ENCODE assay signal across 10 mouse cellular contexts in genomic region chr2:14200879-14201445, GRCm38 (mm10). TPM values are rescaled to one million over a fixed set of nuclear protein-coding genes. Genes with fewer than 3 reads are reported as not detected.
ATAC-seq and TF ChIP-seq lines count a peak whose summit lies in the region.
"Not testable (repeated sequence)": the region's sequence is repeated elsewhere in the genome, so short reads cannot be mapped to it uniquely, and the experiment has no call there.
"Had no signal": no experiment of that assay in that cellular context is flagged by ENCODE, and none has a peak within 500 bp of the region (broad histone marks: within the 10 kb centered on the region; RNA-seq: fewer than 3 reads in every experiment).

No protein-coding gene starts in this region.

- not testable (repeated sequence) for H3K9me3 ChIP-seq in intestine, embryonic 15.5 days; intestine, postnatal 0 days (ENCODE audit: control insufficient read depth)

- H3K36me3 ChIP-seq in intestine, embryonic 15.5 days; intestine, postnatal 0 days (ENCODE audit: control insufficient read depth, insufficient read depth): not testable (repeated sequence)

- not testable (repeated sequence) for H3K4me3 ChIP-seq in intestine, embryonic 15.5 days (replicated peaks); intestine, postnatal 0 days (ENCODE audit: low read depth, low read length)

- not testable (repeated sequence) for H3K27me3 ChIP-seq in intestine, embryonic 15.5 days (replicated peaks); intestine, postnatal 0 days (replicated peaks; ENCODE audit: control insufficient read depth, insufficient read depth, low read length)

- TF ChIP-seq CTCF in intestine, postnatal 0 days (IDR thresholded peaks at IDR 0.05; ENCODE audit: low read depth): not testable (repeated sequence)

- H3K4me2 ChIP-seq in intestine, embryonic 15.5 days (replicated peaks); intestine, postnatal 0 days (replicated peaks; ENCODE audit: low read depth): not testable (repeated sequence)

- not testable (repeated sequence) for H3K9ac ChIP-seq in intestine, embryonic 15.5 days; intestine, postnatal 0 days (ENCODE audit: low read depth, low read length)

- not testable (repeated sequence) for H3K4me1 ChIP-seq in intestine, embryonic 15.5 days (replicated peaks); intestine, postnatal 0 days (replicated peaks; ENCODE audit: control insufficient read depth, insufficient read depth, low read length)

- H3K27ac ChIP-seq in intestine, embryonic 15.5 days; intestine, postnatal 0 days (ENCODE audit: low read depth, low read length): not testable (repeated sequence)

- WGBS in intestine, embryonic 15.5 days: 57% methylated on average over 1 of the region's 2 CpGs
- WGBS in intestine, postnatal 0 days: no CpG with 5 or more reads among the region's 2 CpGs

- 0 out of 2 replicates have a peak, but pooled peaks have one; percentile 42 for ATAC-seq in cerebellum, adult (ENCODE audit: insufficient number of reproducible peaks, low FRiP score, low TSS enrichment)
- ATAC-seq in granulocyte monocyte progenitor cell, adult 5-6 weeks (replicated peaks; ENCODE audit: poor library complexity, severe bottlenecking): 0 out of 2 replicates have a peak, but pooled peaks have one; percentile 17
- ATAC-seq in intestine, embryonic 15.5 days: peak; percentile 72
- peak; percentile 79 for ATAC-seq in intestine, postnatal 0 days

RNA-seq across cellular contexts. Expression of gene Tmem236, which starts 26.6 kb away (rescaled TPM):
- not detected in 2 replicates for total RNA-seq in granulocyte monocyte progenitor cell, adult 5-6 weeks (2014; fragmentation: Nextera tagmentation)
- total RNA-seq in granulocyte monocyte progenitor cell, adult 5-6 weeks (2017): not detected in 2 replicates
- polyA plus RNA-seq in intestine, embryonic 15.5 days (2015; fragmentation: Nextera tagmentation; extraction: Ambion mirVana): 15.4 and 18.5 TPM in 2 replicates
- polyA plus RNA-seq in intestine, postnatal 0 days (2015; fragmentation: Nextera tagmentation; extraction: Ambion mirVana): 12.2 and 14.6 TPM in 2 replicates
- total RNA-seq: adrenal gland, adult 2 months; common myeloid progenitor, adult 5-6 weeks; ES-E14 had no signal
- polyA plus RNA-seq: adrenal gland, adult 2 months; erythroblast, embryonic 14.5 days; forebrain, embryonic 10.5 days; forebrain, embryonic 14.5 days had no signal

RNA-seq across cellular contexts. Expression of gene Mrc1, which starts 28.2 kb away (rescaled TPM):
- 0.88 and 1.4 TPM in 2 replicates for total RNA-seq in granulocyte monocyte progenitor cell, adult 5-6 weeks (2014; fragmentation: Nextera tagmentation)
- total RNA-seq in granulocyte monocyte progenitor cell, adult 5-6 weeks (2017): 0.82 and 1.1 TPM in 2 replicates
- polyA plus RNA-seq in intestine, embryonic 15.5 days (2015; fragmentation: Nextera tagmentation; extraction: Ambion mirVana): 6.5 and 7.0 TPM in 2 replicates
- 3.1 and 3.8 TPM in 2 replicates for polyA plus RNA-seq in intestine, postnatal 0 days (2015; fragmentation: Nextera tagmentation; extraction: Ambion mirVana)

Comparison
In these comparisons a context has a peak if more than half of its experiments do, and no peak if none do; other contexts are left out.
1. ATAC-seq: peak in every context shown above with its lines; median percentile 79 in intestine, postnatal 0 days; 72 in intestine, embryonic 15.5 days; 42 in cerebellum, adult; 17 in granulocyte monocyte progenitor cell, adult 5-6 weeks.